Mouse (Mus musculus): ENCODE results near the gene Ano6.

DNA sequence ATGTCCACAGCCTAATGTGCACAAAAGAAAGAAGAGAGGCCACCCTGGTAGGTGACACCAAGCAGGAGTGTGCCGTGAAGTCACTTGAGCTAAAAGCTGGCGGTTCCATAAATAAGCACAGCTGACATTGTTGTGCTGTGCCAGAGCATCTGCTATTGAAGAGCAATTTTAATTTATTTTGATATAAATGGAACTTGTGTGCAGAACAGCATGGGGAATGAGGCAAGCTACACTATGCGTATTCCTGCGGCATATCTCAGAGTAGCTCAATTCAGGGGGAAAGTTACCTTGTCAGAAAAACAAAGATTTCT, 173.6 kb downstream of the Ano6 start:
- TF ChIP-seq CTCF (IDR thresholded peaks at IDR 0.05; ENCODE audit: low read depth) (no peak), EP300 (IDR thresholded peaks at IDR 0.05; ENCODE audit: low read depth) (no peak)

Measured in liver, embryonic 14.5 days (tissue).